Mouse (Mus musculus) spleen, postnatal 10 days (tissue): ENCODE measurements around the gene Ccr7.
A peak's percentile ranks its signal among the peaks of the same experiment; 100 is the strongest.

Source experiments
- DNase-seq, 2 experiments: peaks; one replicate each; pipeline ENCODE4 v3.0.0; 2021 to 2022; ENCODE audit warnings: low spot score in 2 of 2

Ccr7 gene

GRCm38 (mm10) chr11:99154987-99155641, at the start of gene Ccr7:
Gene Ccr7 (minus strand): TSS chr11:99155077.
- DNase-seq, result peak; percentile 41 to 72

- DNase-seq, result peak; percentile 50 to 78
These were observed 34.3 kb upstream of the Ccr7 start for GRCm38 (mm10) chr11:99189154-99189582.

- no peak for DNase-seq
These were observed 32.5 kb upstream of the Ccr7 start for GRCm38 (mm10) chr11:99187348-99187747.

GRCm38 (mm10) chr11:99186836-99187235, 32.0 kb upstream of the Ccr7 start:
- peak in 1 of 2 experiments; percentile 36 for DNase-seq

GRCm38 (mm10) chr11:99182575-99182974, 27.7 kb upstream of the Ccr7 start:
- DNase-seq, result no peak

- DNase-seq, result no peak
These were observed 25.2 kb upstream of the Ccr7 start for GRCm38 (mm10) chr11:99180071-99180470.

GRCm38 (mm10) chr11:99177925-99178198, 23.0 kb upstream of the Ccr7 start:
- DNase-seq, result no peak

- DNase-seq, result no peak
These were observed 22.4 kb upstream of the Ccr7 start for GRCm38 (mm10) chr11:99177054-99177924.

GRCm38 (mm10) chr11:99172002-99172401, 17.1 kb upstream of the Ccr7 start:
- no peak for DNase-seq

GRCm38 (mm10) chr11:99171442-99171841, 16.6 kb upstream of the Ccr7 start:
- DNase-seq, result no peak

GRCm38 (mm10) chr11:99170547-99171267, 15.8 kb upstream of the Ccr7 start:
- peak in 1 of 2 experiments; percentile 62 for DNase-seq

GRCm38 (mm10) chr11:99170005-99170404, 15.1 kb upstream of the Ccr7 start:
- DNase-seq, result no peak

GRCm38 (mm10) chr11:99169438-99169837, 14.6 kb upstream of the Ccr7 start:
- DNase-seq, result no peak

GRCm38 (mm10) chr11:99168030-99168474, 13.2 kb upstream of the Ccr7 start:
- peak in 1 of 2 experiments; percentile 80 for DNase-seq

- no peak for DNase-seq
These were observed 12.7 kb upstream of the Ccr7 start for GRCm38 (mm10) chr11:99167576-99167975.

GRCm38 (mm10) chr11:99166241-99166640, 11.4 kb upstream of the Ccr7 start:
- DNase-seq, result no peak

GRCm38 (mm10) chr11:99165031-99165752, 10.3 kb upstream of the Ccr7 start:
- no peak for DNase-seq

- DNase-seq, result peak in 1 of 2 experiments; percentile 65
These were observed 8.3 kb upstream of the Ccr7 start for GRCm38 (mm10) chr11:99162972-99163686.

- no peak for DNase-seq
These were observed 6.8 kb upstream of the Ccr7 start for GRCm38 (mm10) chr11:99161648-99162047.

GRCm38 (mm10) chr11:99160228-99160627, 5.4 kb upstream of the Ccr7 start:
- no peak for DNase-seq

GRCm38 (mm10) chr11:99155817-99156216, 940 bp upstream of the Ccr7 start:
- DNase-seq, result no peak
